Mouse (Mus musculus) thymus, adult 18-20 months (tissue): ENCODE data around the gene Polr3h.

Experiments
- DNase-seq, 2 experiments: peaks; one replicate each; pipeline ENCODE4 v3.0.0; 2022; ENCODE audit warnings: mixed read lengths in 2 of 2

Polr3h gene

DNA sequence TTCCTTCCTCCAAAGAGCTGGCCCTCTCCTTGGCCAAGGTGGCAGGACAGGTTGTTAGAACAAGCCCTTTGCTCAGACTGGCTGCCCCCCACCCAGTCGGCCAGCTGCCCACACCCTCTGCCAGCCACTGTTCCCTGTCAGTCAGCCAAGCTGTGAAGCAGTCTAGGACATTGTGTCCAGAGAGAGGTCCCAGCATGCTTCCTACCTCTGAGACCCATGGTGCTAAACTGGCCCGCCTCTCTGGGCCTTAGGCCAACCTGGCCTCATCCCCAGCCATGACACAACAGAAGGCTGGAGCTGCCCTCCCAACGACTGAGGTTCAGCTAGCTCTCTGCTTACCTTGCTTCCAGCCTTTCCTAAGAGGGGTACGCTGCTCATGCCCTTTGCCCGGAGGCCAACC lies 86.4 kb downstream of the Polr3h start:
- peak in 1 of 2 experiments; percentile 24 for DNase-seq

DNA sequence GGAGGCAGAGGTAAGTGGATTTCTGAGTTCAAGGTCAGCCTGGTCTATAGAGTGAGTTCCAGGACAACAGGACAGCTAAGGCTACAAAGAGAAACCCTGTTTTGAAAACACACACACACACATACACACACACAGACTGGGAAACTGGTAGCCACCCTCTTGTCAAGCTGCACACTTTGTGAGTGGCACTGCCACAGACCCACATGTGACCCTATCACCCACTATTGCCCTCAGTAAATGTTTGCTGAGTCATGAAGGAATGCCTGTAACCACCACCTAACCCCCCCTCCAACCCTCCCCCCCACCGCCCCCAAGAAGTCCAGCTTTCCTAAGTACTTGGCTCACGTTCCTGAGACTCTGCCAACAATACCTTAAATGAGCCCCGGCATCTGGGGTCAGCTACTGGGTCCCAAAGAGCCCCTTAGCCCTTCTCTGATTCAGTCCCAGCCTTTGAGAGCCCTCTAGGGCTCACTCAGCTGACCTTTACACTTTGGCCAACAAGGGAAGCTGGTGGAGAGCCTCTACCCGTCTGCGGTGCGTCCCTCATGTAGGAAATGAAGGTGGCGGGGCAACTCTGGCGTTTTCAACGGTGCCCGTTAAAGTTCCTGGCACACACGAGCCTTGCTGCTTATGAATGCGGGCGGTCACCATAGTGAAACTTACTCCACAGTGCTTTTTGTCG lies 87.3 kb downstream of the Polr3h start:
- no peak for DNase-seq
